Mouse (Mus musculus) forebrain, embryonic 11.5 days (tissue): ENCODE results near the gene N4bp2. TPM values are rescaled to one million over a fixed set of nuclear protein-coding genes. Genes with fewer than 3 reads are reported as not detected.

ENCODE experiments used
- polyA plus RNA-seq: library from polyadenylated mRNA; unstranded; fragments of >200 nt; fragmentation: Nextera tagmentation; extraction: Ambion mirVana; gene quantifications from 2 replicates; pipeline ENCODE4 v1.2.1, GENCODE M21; 2014

The N4bp2 gene
- polyA plus RNA-seq, 1 experiment from 2014 or later = 56.3 TPM

Other genes starting within 250 kb of the N4bp2 start
- 71.9 and 79.9 TPM in 2 replicates for gene Smim14, start 226.3 kb upstream of the N4bp2 start, polyA plus RNA-seq
- 142 and 143 TPM in 2 replicates for gene Ube2k, start 226.3 kb upstream of the N4bp2 start, polyA plus RNA-seq
- gene Pds5a, start 65.2 kb upstream of the N4bp2 start, polyA plus RNA-seq = 133 and 153 TPM in 2 replicates
- gene Rhoh, start 97.7 kb downstream of the N4bp2 start, polyA plus RNA-seq = 0.07 and 0.09 TPM in 2 replicates
- gene Chrna9, start 171.4 kb downstream of the N4bp2 start, polyA plus RNA-seq = not detected in 2 replicates
- gene 9130230L23Rik, start 240.8 kb downstream of the N4bp2 start, polyA plus RNA-seq = 0.21 and 0.32 TPM in 2 replicates